Mouse (Mus musculus): ENCODE results near the gene Lamtor2. TPM values are rescaled to one million over a fixed set of nuclear protein-coding genes. Genes with fewer than 3 reads are reported as not detected.

The Lamtor2 gene
- polyA plus RNA-seq, 1 experiment from 2014 or later = 137 TPM

DNA sequence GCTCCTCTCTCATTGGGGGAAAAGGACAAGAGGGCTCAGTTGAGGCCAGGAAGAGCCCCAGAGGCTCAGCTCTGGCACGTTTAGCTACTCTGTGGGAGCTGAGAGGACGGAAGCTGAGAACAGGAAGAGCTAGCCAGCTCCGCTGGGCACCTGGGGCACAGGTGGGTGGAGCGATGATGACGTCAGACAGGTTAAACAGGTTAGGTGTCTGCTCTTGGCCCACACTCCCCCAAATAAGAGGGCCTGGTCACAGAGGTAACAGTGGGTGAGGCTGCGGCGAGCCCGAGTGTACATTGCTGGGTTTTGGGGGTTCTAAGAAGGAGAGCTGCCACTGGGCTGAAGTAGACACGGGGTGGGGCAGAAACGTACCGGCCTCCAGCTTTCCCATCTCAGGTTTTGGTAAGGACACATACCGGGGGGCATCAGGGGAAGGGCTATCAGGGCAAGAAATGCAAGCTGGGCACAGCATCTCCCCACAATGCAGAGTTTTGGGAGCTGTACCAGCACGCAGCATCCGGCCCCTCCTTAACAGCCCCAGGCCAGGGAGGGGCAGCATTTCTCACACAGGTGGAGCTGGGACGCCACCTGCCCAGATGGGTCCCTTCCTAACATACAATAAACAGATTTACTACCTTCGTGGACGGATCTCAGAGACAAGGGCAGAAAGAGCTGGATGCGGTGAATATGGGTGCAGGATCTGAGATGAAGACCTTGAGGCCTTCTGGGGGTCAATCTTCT lies 4.5 kb downstream of the Lamtor2 start, which contains the start of gene Rab25:
TSS of gene Rab25 (minus strand) at position 121 of the 738 bp plus-strand sequence.
- ATAC-seq (ENCODE audit: low FRiP score, low read depth) = no peak

DNA sequence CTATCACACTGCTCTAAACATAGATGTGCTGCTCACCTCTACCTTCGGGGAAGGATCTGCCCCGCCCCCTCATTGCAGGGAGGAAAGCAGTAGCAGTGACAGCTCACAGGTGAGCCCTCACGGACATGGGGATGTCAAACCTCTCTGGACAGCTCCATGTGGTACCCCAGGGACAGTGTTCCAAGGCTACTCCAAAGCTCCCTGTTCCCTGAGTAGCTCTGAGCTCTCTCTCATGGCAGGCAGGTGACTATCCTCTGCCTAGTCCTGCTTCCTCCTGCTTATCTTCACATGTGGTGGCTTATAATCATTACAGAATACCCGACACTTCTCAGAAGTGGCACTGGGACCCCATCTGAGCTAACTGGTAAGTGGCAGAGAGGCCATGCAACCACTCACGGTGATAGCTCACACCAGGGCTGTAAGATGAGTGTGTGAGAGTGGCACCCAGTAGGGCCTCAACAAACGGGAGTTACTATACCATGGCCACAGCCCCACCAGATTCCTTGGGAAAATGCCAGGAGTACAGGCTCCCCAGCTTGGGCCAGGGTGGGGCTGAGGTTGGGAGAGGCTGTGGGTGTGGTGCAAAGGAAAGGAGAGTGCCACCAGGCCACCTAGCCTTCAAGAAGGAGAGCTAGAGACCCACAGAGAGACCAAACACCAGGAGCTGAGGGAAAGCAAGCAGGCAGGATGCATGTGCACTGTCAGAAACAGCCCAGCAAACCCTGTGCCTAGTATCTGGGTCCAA lies 6.0 kb downstream of the Lamtor2 start:
- Histone ChIP-seq H3K9me3 (no peaks in the 10 kb centered on the region), H3K36me3 (no peaks in the 10 kb centered on the region), H3K27me3 (no peaks in the 10 kb centered on the region), H3K4me1 (peaks cover 6% of the 10 kb centered on the region), H3K4me3 (no peak overlapping the region), H3K27ac (replicated peaks) (no peak overlapping the region), H3K9ac (replicated peaks) (no peak overlapping the region), H3K4me2 (replicated peaks) (no peak overlapping the region)
- WGBS = 81% methylated on average over 6 of the region's 6 CpGs
- no peak for ATAC-seq (ENCODE audit: low FRiP score, low read depth)

More for the DNA sequence above, 4.5 kb downstream of the Lamtor2 start, which contains the start of gene Rab25:
- no peak within 1 kb of the TSS for H3K9ac ChIP-seq (replicated peaks)
- H3K4me2 ChIP-seq (replicated peaks) = no peak within 1 kb of the TSS
- no peaks in the 10 kb centered on the region for H3K9me3 ChIP-seq
- peaks cover 12% of the 10 kb centered on the region for H3K4me1 ChIP-seq
- H3K27ac ChIP-seq (replicated peaks) = no peak within 1 kb of the TSS
- no peaks in the 10 kb centered on the region for H3K36me3 ChIP-seq
- no peaks in the 10 kb centered on the region for H3K27me3 ChIP-seq
- WGBS = 47% methylated on average over 18 of the region's 18 CpGs
- no peak within 1 kb of the TSS for H3K4me3 ChIP-seq

- H3K27ac ChIP-seq (replicated peaks) = 0 out of 2 replicates have a peak overlapping the region, but pooled peaks have one; percentile 7
- no peak for ATAC-seq (ENCODE audit: low FRiP score, low read depth)
- WGBS = 65% methylated on average over 20 of the region's 20 CpGs
Measured at GRCm38 (mm10) chr3:88544955-88545591, 7.8 kb downstream of the Lamtor2 start.

DNA sequence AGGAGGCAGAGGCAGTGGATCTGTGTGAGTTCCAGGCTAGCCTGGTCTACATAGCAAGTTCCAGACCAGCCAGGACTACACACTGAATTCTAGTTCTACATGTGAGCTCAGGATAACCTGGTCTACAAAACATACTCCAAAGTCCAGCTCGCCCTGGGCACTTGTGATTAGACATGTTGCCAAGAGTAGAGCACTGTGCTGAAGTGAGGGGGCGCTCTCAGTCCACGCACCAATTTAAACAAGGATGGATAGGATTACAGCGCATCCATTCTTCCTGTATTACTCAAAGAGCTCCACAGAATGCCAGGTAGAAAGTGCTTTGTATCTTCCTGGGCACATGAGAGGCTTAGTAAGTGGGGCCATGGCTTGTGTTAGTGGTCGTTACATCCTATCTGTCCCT lies 8.4 kb downstream of the Lamtor2 start:
- H3K27ac ChIP-seq (replicated peaks) = 0 out of 2 replicates have a peak overlapping the region, but pooled peaks have one; percentile 7
- 40% methylated on average over 5 of the region's 5 CpGs for WGBS
- no peak overlapping the region for H3K9ac ChIP-seq (replicated peaks)

More at GRCm38 (mm10) chr3:88544955-88545591, 7.8 kb downstream of the Lamtor2 start:
- no peaks in the 10 kb centered on the region for H3K27me3 ChIP-seq
- H3K4me1 ChIP-seq = peaks cover 13% of the 10 kb centered on the region
- H3K36me3 ChIP-seq = peaks cover 9% of the 10 kb centered on the region
- 0 out of 2 replicates have a peak overlapping the region, but pooled peaks have one; percentile 4 for H3K9ac ChIP-seq (replicated peaks)
- no peak overlapping the region for H3K4me3 ChIP-seq
- no peak overlapping the region for H3K4me2 ChIP-seq (replicated peaks)
- H3K9me3 ChIP-seq = no peaks in the 10 kb centered on the region

DNA sequence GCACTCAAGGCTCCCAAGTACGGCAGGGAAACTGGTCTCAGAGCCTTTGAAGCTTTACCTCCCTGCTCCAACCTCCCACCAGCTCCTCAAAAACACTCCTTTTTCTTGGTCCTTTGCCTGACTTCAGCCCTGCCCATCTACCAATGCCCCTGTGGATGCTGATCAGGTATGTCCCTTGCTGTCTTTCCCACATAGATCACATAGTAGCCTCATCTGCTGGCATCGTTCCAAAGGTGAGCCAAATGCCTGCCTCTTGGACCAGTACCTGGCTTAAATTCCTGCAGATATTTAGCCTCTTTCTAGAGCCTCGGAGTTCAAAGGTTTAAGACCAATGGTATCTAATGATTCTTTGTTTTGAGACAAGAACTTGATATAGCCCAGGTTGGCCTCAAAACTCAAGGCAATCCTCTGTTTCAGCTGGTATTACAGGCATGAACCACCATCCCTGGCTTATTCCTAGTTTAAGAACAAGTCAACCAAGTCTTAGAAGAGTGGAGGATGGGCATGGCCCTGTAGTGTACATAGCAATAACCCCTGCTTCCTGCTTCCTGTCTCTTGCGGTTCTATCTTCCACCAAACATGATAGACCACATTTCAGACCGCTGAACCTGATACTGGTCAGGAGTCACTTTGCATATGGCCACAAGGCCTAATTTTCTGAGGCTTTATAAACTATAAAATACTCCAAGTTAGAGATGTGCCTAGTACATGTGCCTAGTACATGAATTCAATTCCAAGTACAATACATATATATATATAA lies 9.0 kb downstream of the Lamtor2 start:
- ATAC-seq (ENCODE audit: low FRiP score, low read depth) = no peak
- Histone ChIP-seq H3K27ac (replicated peaks) (no peak overlapping the region), H3K9ac (replicated peaks) (no peak overlapping the region), H3K4me3 (no peak overlapping the region), H3K27me3 (no peaks in the 10 kb centered on the region), H3K36me3 (peaks cover 11% of the 10 kb centered on the region), H3K4me1 (peaks cover 22% of the 10 kb centered on the region), H3K9me3 (no peaks in the 10 kb centered on the region), H3K4me2 (replicated peaks) (no peak overlapping the region)
- WGBS = 75% methylated on average over 5 of the region's 5 CpGs

More for the DNA sequence above, 8.4 kb downstream of the Lamtor2 start:
- H3K4me3 ChIP-seq = no peak overlapping the region
- no peaks in the 10 kb centered on the region for H3K9me3 ChIP-seq
- peaks cover 17% of the 10 kb centered on the region for H3K4me1 ChIP-seq
- no peaks in the 10 kb centered on the region for H3K27me3 ChIP-seq
- H3K4me2 ChIP-seq (replicated peaks) = no peak overlapping the region
- ATAC-seq (ENCODE audit: low FRiP score, low read depth) = no peak
- peaks cover 11% of the 10 kb centered on the region for H3K36me3 ChIP-seq

GRCm38 (mm10) chr3:88543174-88543573 lies 9.7 kb downstream of the Lamtor2 start:
- Histone ChIP-seq H3K4me3 (no peak overlapping the region), H3K9ac (replicated peaks) (no peak overlapping the region), H3K27me3 (no peaks in the 10 kb centered on the region), H3K4me2 (replicated peaks) (no peak overlapping the region), H3K27ac (replicated peaks) (no peak overlapping the region), H3K4me1 (peaks cover 28% of the 10 kb centered on the region), H3K9me3 (no peaks in the 10 kb centered on the region), H3K36me3 (peaks cover 18% of the 10 kb centered on the region)
- ATAC-seq (ENCODE audit: low FRiP score, low read depth) = no peak
- 84% methylated on average over 8 of the region's 8 CpGs for WGBS

DNA sequence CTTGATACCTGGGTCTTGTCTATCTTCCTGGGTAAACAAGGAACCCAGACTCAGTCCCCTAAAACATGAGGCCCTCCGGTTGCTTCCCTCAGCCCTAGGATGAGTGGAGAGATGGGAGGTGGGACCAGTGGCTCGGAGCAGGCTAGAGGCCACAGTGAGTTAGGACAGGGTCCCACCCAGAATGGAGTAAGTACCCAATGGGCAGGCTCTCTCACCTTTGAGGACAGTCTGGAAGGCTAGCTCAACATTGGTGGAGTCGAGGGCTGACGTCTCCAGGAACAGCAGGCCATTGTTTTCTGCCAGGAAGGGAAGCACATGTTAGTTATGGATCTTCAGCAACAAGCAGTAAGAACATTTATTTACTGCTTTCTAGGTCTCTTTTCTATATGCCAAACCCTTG lies 10.4 kb downstream of the Lamtor2 start:
- 82% methylated on average over 4 of the region's 4 CpGs for WGBS
- H3K27ac ChIP-seq (replicated peaks) = no peak overlapping the region
- H3K9ac ChIP-seq (replicated peaks) = no peak overlapping the region
- H3K4me3 ChIP-seq = no peak overlapping the region
- no peaks in the 10 kb centered on the region for H3K9me3 ChIP-seq
- H3K27me3 ChIP-seq = no peaks in the 10 kb centered on the region
- H3K4me1 ChIP-seq = peaks cover 35% of the 10 kb centered on the region
- H3K4me2 ChIP-seq (replicated peaks) = no peak overlapping the region
- no peak for ATAC-seq (ENCODE audit: low FRiP score, low read depth)
- H3K36me3 ChIP-seq = peaks cover 25% of the 10 kb centered on the region

GRCm38 (mm10) chr3:88541622-88542401 lies 11.1 kb downstream of the Lamtor2 start:
- Histone ChIP-seq H3K9me3 (no peaks in the 10 kb centered on the region), H3K9ac (replicated peaks) (no peak overlapping the region), H3K4me1 (peaks cover 42% of the 10 kb centered on the region), H3K4me3 (no peak overlapping the region), H3K4me2 (replicated peaks) (no peak overlapping the region), H3K36me3 (peaks cover 31% of the 10 kb centered on the region), H3K27ac (replicated peaks) (peak overlapping the region; percentile 54), H3K27me3 (no peaks in the 10 kb centered on the region)
- 71% methylated on average over 7 of the region's 7 CpGs for WGBS
- no peak for ATAC-seq (ENCODE audit: low FRiP score, low read depth)

GRCm38 (mm10) chr3:88540085-88540484 lies 12.8 kb downstream of the Lamtor2 start:
- no peaks in the 10 kb centered on the region for H3K9me3 ChIP-seq
- H3K9ac ChIP-seq (replicated peaks) = peak overlapping the region; percentile 40
- H3K4me1 ChIP-seq = peaks cover 59% of the 10 kb centered on the region
- 48% methylated on average over 5 of the region's 5 CpGs for WGBS
- peaks cover 45% of the 10 kb centered on the region for H3K36me3 ChIP-seq
- peak overlapping the region; percentile 12; the same call in 1 of the 2 replicates for H3K4me2 ChIP-seq (replicated peaks)
- no peak for ATAC-seq (ENCODE audit: low FRiP score, low read depth)
- no peaks in the 10 kb centered on the region for H3K27me3 ChIP-seq
- peak overlapping the region; percentile 65 for H3K27ac ChIP-seq (replicated peaks)
- H3K4me3 ChIP-seq = no peak overlapping the region

- Histone ChIP-seq H3K4me1 (peaks cover 66% of the 10 kb centered on the region), H3K9me3 (no peaks in the 10 kb centered on the region), H3K4me2 (replicated peaks) (peak overlapping the region; percentile 37), H3K27ac (replicated peaks) (peak overlapping the region; percentile 65), H3K9ac (replicated peaks) (peak overlapping the region; percentile 31; the same call in 1 of the 2 replicates), H3K4me3 (peak overlapping the region; percentile 21), H3K27me3 (no peaks in the 10 kb centered on the region), H3K36me3 (peaks cover 45% of the 10 kb centered on the region)
- peak; percentile 61 for ATAC-seq (ENCODE audit: low FRiP score, low read depth)
- WGBS = 4% methylated on average over 3 of the region's 3 CpGs
Measured at GRCm38 (mm10) chr3:88539397-88539796, 13.5 kb downstream of the Lamtor2 start.
